Mouse (Mus musculus): ENCODE results near the gene Fam234b.

- no peak for TF ChIP-seq CTCF (IDR thresholded peaks at IDR 0.05; ENCODE audit: low read depth, low read length)
- no peak for TF ChIP-seq EP300 (IDR thresholded peaks at IDR 0.05; ENCODE audit: insufficient read depth, low read depth, low read length)
- TF ChIP-seq POLR2A (IDR thresholded peaks at IDR 0.05; ENCODE audit: insufficient read depth, low read length) = no peak
Measured at GRCm38 (mm10) chr6:135197446-135197845, 331 bp upstream of the Fam234b start.
